Mouse (Mus musculus): ENCODE data around the gene Foxk1.

The Foxk1 gene

GRCm38 (mm10) chr5:142477866-142478615 is 76.7 kb downstream of the Foxk1 start:
- in situ Hi-C loops (cut with MboI): no loop called here

GRCm38 (mm10) chr5:142478829-142479435 is 77.6 kb downstream of the Foxk1 start:
- in situ Hi-C loops (cut with MboI): no loop called here

GRCm38 (mm10) chr5:142482512-142482911 is 81.2 kb downstream of the Foxk1 start:
- in situ Hi-C loops (cut with MboI): no loop called here

- in situ Hi-C loops (cut with MboI): no loop called here
Observed at GRCm38 (mm10) chr5:142483581-142483980, 82.3 kb downstream of the Foxk1 start.

GRCm38 (mm10) chr5:142486654-142487053 is 85.4 kb downstream of the Foxk1 start:
- in situ Hi-C loops (cut with MboI): no loop called here

- in situ Hi-C loops (cut with MboI): no loop called here
Observed at GRCm38 (mm10) chr5:142489955-142490707, 88.8 kb downstream of the Foxk1 start.

GRCm38 (mm10) chr5:142493307-142493706 is 92.0 kb downstream of the Foxk1 start:
- in situ Hi-C loops (cut with MboI): no loop called here

GRCm38 (mm10) chr5:142495321-142496096 is 94.2 kb downstream of the Foxk1 start:
- in situ Hi-C loops (cut with MboI): no loop called here

- in situ Hi-C loops (cut with MboI): no loop called here
Observed at GRCm38 (mm10) chr5:142498964-142499363, 97.7 kb downstream of the Foxk1 start.

- in situ Hi-C loops (cut with MboI): no loop called here
Observed at GRCm38 (mm10) chr5:142500918-142501317, 99.6 kb downstream of the Foxk1 start.

GRCm38 (mm10) chr5:142502414-142502813 is 101.1 kb downstream of the Foxk1 start:
- in situ Hi-C loops (cut with MboI): no loop called here

GRCm38 (mm10) chr5:142504175-142504574 is 102.9 kb downstream of the Foxk1 start:
- in situ Hi-C loops (cut with MboI): no loop called here

GRCm38 (mm10) chr5:142505695-142506423 is 104.6 kb downstream of the Foxk1 start:
- in situ Hi-C loops (cut with MboI): no loop called here

- in situ Hi-C loops (cut with MboI): no loop called here
Observed at GRCm38 (mm10) chr5:142509141-142510060, 108.1 kb downstream of the Foxk1 start.

- in situ Hi-C loops (cut with MboI): no loop called here
Observed at GRCm38 (mm10) chr5:142510061-142510414, 108.7 kb downstream of the Foxk1 start.
